Mouse (Mus musculus): ENCODE results near the gene BC030867.

GRCm38 (mm10) chr11:102217396-102217795 lies 31.3 kb upstream of the BC030867 start:
- TF ChIP-seq CTCF (IDR thresholded peaks at IDR 0.05) (no peak), POLR2A (IDR thresholded peaks at IDR 0.05; ENCODE audit: insufficient read depth, low read depth, low read length) (no peak)
